Mouse (Mus musculus) MEL (cell line): ENCODE measurements around the gene Uhrf2. TPM values are rescaled to one million over a fixed set of nuclear protein-coding genes. Genes with fewer than 3 reads are reported as not detected.
A peak's percentile ranks its signal among the peaks of the same experiment; 100 is the strongest.

ENCODE experiments used
- DNase-seq: peaks from one replicate; pipeline ENCODE4 v3.0.0; 2011; ENCODE audit warnings: low read depth, low spot score
- H3K27ac ChIP-seq: 2 replicates; pipeline ENCODE4 v1.5.1; 2012; ENCODE audit warnings: low read depth, mild to moderate bottlenecking, control low read depth, low read length, moderate library complexity; ENCODE audit not compliant: control insufficient read depth
- H3K27me3 ChIP-seq, 2 experiments: fragments of 150-350 bp in 1 of 2; sonication (generic) in 1 of 2; 2 replicates each; pipeline ENCODE4 v1.6.1; 2012; ENCODE audit warnings: low read length in 2 of 2, mild to moderate bottlenecking in 2 of 2, improper control_type of control experiment in 1 of 2, moderate library complexity in 1 of 2; ENCODE audit not compliant: insufficient read depth in 2 of 2, control insufficient read depth in 1 of 2
- H3K36me3 ChIP-seq, 2 experiments: 2 replicates each; pipeline ENCODE4 v1.6.1; 2012 to 2014; ENCODE audit warnings: low read length in 2 of 2, improper control_type of control experiment in 1 of 2, inconsistent platforms in 1 of 2, mild to moderate bottlenecking in 1 of 2; ENCODE audit not compliant: insufficient read depth in 2 of 2, control insufficient read depth in 1 of 2
- H3K4me1 ChIP-seq, 2 experiments: fragments of 150-350 bp in 1 of 2; sonication (generic) in 1 of 2; 2 replicates each; pipeline ENCODE4 v1.6.1; 2012; ENCODE audit warnings: low read length in 2 of 2, improper control_type of control experiment in 1 of 2, mild to moderate bottlenecking in 1 of 2; ENCODE audit not compliant: insufficient read depth in 2 of 2, control insufficient read depth in 1 of 2
- H3K4me3 ChIP-seq, 2 experiments: fragments of 150-350 bp in 1 of 2; sonication (generic) in 1 of 2; 2 replicates each; pipeline ENCODE4 v1.5.1; 2012; ENCODE audit warnings: low read depth in 2 of 2, low read length in 2 of 2, mild to moderate bottlenecking in 2 of 2, moderate library complexity in 2 of 2, control low read depth in 1 of 2, improper control_type of control experiment in 1 of 2; ENCODE audit not compliant: control insufficient read depth in 1 of 2, insufficient read depth in 1 of 2
- H3K79me2 ChIP-seq: 2 replicates; pipeline ENCODE4 v1.6.1; 2012; ENCODE audit warnings: mild to moderate bottlenecking, low read length, moderate library complexity; ENCODE audit not compliant: control insufficient read depth, poor library complexity, insufficient read depth
- H3K9ac ChIP-seq: 2 replicates; pipeline ENCODE4 v1.6.1; 2012; ENCODE audit warnings: low read depth, mild to moderate bottlenecking, control low read depth, low read length, moderate library complexity; ENCODE audit not compliant: control insufficient read depth, poor library complexity, severe bottlenecking
- H3K9me3 ChIP-seq: fragments of 150-350 bp; sonication (generic); replicated peaks from 2 replicates; pipeline ENCODE4 v1.6.1; 2012; ENCODE audit warnings: mild to moderate bottlenecking, low read length, improper control_type of control experiment, moderate library complexity; ENCODE audit not compliant: insufficient read depth
- BHLHE40 ChIP-seq: IDR thresholded peaks from 2 replicates; pipeline ENCODE4 v1.6.1; 2012; ENCODE audit warnings: low read depth, mild to moderate bottlenecking, inconsistent platforms, low read length, improper control_type of control experiment, borderline replicate concordance
- CHD1 ChIP-seq: IDR thresholded peaks from 2 replicates; pipeline ENCODE4 v1.6.1; 2012; ENCODE audit warnings: low read depth, mild to moderate bottlenecking, inconsistent platforms, low read length, improper control_type of control experiment
- CHD2 ChIP-seq: IDR thresholded peaks from 2 replicates; pipeline ENCODE4 v1.6.1; 2011; ENCODE audit warnings: low read length, improper control_type of control experiment
- CTCF ChIP-seq, 3 experiments: IDR thresholded peaks in 2 of 3; conservative IDR thresholded peaks in 1 of 3; 2 replicates each; pipeline ENCODE4 v1.5.1; 2011 to 2012; ENCODE audit warnings: low read length in 3 of 3, low read depth in 2 of 3, mild to moderate bottlenecking in 2 of 3, improper control_type of control experiment in 1 of 3, inconsistent platforms in 1 of 3, mixed read lengths in 1 of 3, moderate library complexity in 1 of 3; ENCODE audit not compliant: control insufficient read depth in 1 of 3, insufficient read depth in 1 of 3, poor library complexity in 1 of 3, severe bottlenecking in 1 of 3
- E2F4 ChIP-seq: IDR thresholded peaks from 2 replicates; pipeline ENCODE4 v1.6.1; 2011; ENCODE audit warnings: low read depth, low read length, improper control_type of control experiment, borderline replicate concordance
- ETS1 ChIP-seq: IDR thresholded peaks from 2 replicates; pipeline ENCODE4 v1.6.1; 2012; ENCODE audit warnings: low read depth, mild to moderate bottlenecking, inconsistent platforms, low read length, improper control_type of control experiment, moderate library complexity
- GATA1 ChIP-seq: IDR thresholded peaks from 2 replicates; pipeline ENCODE4 v1.6.1; 2011; ENCODE audit warnings: low read depth, low read length, improper control_type of control experiment
- HCFC1 ChIP-seq: IDR thresholded peaks from 2 replicates; pipeline ENCODE4 v1.6.1; 2012; ENCODE audit warnings: low read depth, mild to moderate bottlenecking, inconsistent platforms, low read length, improper control_type of control experiment, moderate library complexity
- JUND ChIP-seq: IDR thresholded peaks from 2 replicates; pipeline ENCODE4 v1.6.1; 2011; ENCODE audit warnings: low read depth, mild to moderate bottlenecking, improper control_type of control experiment, low read length
- KAT2A ChIP-seq: conservative IDR thresholded peaks from 2 replicates; pipeline ENCODE4 v1.6.1; 2012; ENCODE audit warnings: low read depth, low read length, improper control_type of control experiment, inconsistent platforms
- MAX ChIP-seq: IDR thresholded peaks from 2 replicates; pipeline ENCODE4 v1.6.1; 2011; ENCODE audit warnings: low read length, improper control_type of control experiment
- MAZ ChIP-seq: IDR thresholded peaks from 2 replicates; pipeline ENCODE4 v1.6.1; 2012; ENCODE audit warnings: low read depth, mild to moderate bottlenecking, inconsistent platforms, low read length, improper control_type of control experiment
- MXI1 ChIP-seq: IDR thresholded peaks from 2 replicates; pipeline ENCODE4 v1.6.1; 2011; ENCODE audit warnings: mild to moderate bottlenecking, low read depth, low read length, improper control_type of control experiment
- MYB ChIP-seq: IDR thresholded peaks from 2 replicates; pipeline ENCODE4 v1.6.1; 2011; ENCODE audit warnings: mild to moderate bottlenecking, low read depth, low read length, improper control_type of control experiment
- MYC ChIP-seq: IDR thresholded peaks from 2 replicates; pipeline ENCODE4 v1.6.1; 2011; ENCODE audit warnings: low read depth, mild to moderate bottlenecking, low read length, improper control_type of control experiment, moderate library complexity
- NELFE ChIP-seq: IDR thresholded peaks from 2 replicates; pipeline ENCODE4 v1.6.1; 2011; ENCODE audit warnings: low read depth, low read length, improper control_type of control experiment
- POLR2A ChIP-seq, 2 experiments: IDR thresholded peaks; 2 replicates each; pipeline ENCODE4 v1.6.1; 2011 to 2012; ENCODE audit warnings: low read length in 2 of 2, mild to moderate bottlenecking in 2 of 2, control low read depth in 1 of 2, improper control_type of control experiment in 1 of 2, low read depth in 1 of 2, moderate library complexity in 1 of 2; ENCODE audit not compliant: control insufficient read depth in 1 of 2, insufficient read depth in 1 of 2, poor library complexity in 1 of 2
- POLR2AphosphoS2 ChIP-seq: IDR thresholded peaks from 2 replicates; pipeline ENCODE4 v1.6.1; 2011; ENCODE audit warnings: low read length, improper control_type of control experiment
- RAD21 ChIP-seq: IDR thresholded peaks from 2 replicates; pipeline ENCODE4 v1.6.1; 2011; ENCODE audit warnings: mild to moderate bottlenecking, low read depth, low read length, improper control_type of control experiment
- RCOR1 ChIP-seq: IDR thresholded peaks from 2 replicates; pipeline ENCODE4 v1.6.1; 2012; ENCODE audit warnings: low read depth, mild to moderate bottlenecking, inconsistent platforms, low read length, improper control_type of control experiment
- SIN3A ChIP-seq: IDR thresholded peaks from 2 replicates; pipeline ENCODE4 v1.6.1; 2012; ENCODE audit warnings: low read length, improper control_type of control experiment, inconsistent platforms
- SMC3 ChIP-seq: IDR thresholded peaks from 2 replicates; pipeline ENCODE4 v1.6.1; 2011; ENCODE audit warnings: low read depth, low read length, improper control_type of control experiment
- TAL1 ChIP-seq: IDR thresholded peaks from 2 replicates; pipeline ENCODE4 v1.6.1; 2012; ENCODE audit warnings: mild to moderate bottlenecking, inconsistent platforms, low read length, moderate library complexity, mixed read lengths
- TBP ChIP-seq: IDR thresholded peaks from 2 replicates; pipeline ENCODE4 v1.8.0; 2011; ENCODE audit warnings: low read depth, low read length, improper control_type of control experiment
- TCF12 ChIP-seq: IDR thresholded peaks from 2 replicates; pipeline ENCODE4 v1.6.1; 2014; ENCODE audit warnings: low read depth, mild to moderate bottlenecking, inconsistent platforms, low read length, improper control_type of control experiment, moderate library complexity
- USF1 ChIP-seq: IDR thresholded peaks from 2 replicates; pipeline ENCODE4 v1.6.1; 2014; ENCODE audit warnings: low read depth, mild to moderate bottlenecking, inconsistent platforms, low read length, improper control_type of control experiment, moderate library complexity
- ZC3H11A ChIP-seq: IDR thresholded peaks from 2 replicates; pipeline ENCODE4 v1.6.1; 2012; ENCODE audit warnings: low read depth, mild to moderate bottlenecking, inconsistent platforms, low read length, improper control_type of control experiment
- ZKSCAN1 ChIP-seq: IDR thresholded peaks from 2 replicates; pipeline ENCODE4 v1.6.1; 2012; ENCODE audit warnings: low read depth, mild to moderate bottlenecking, inconsistent platforms, low read length, improper control_type of control experiment, moderate library complexity
- ZMIZ1 ChIP-seq: IDR thresholded peaks from 2 replicates; pipeline ENCODE4 v1.6.1; 2012; ENCODE audit warnings: low read depth, mild to moderate bottlenecking, inconsistent platforms, low read length, improper control_type of control experiment, moderate library complexity
- ZNF384 ChIP-seq: IDR thresholded peaks from 2 replicates; pipeline ENCODE4 v1.6.1; 2012; ENCODE audit warnings: low read depth, mild to moderate bottlenecking, inconsistent platforms, low read length, improper control_type of control experiment
- polyA plus RNA-seq, 2 experiments: library from polyadenylated mRNA; stranded (reverse) in 1 of 2; unstranded in 1 of 2; fragments of >175 nt in 1 of 2; fragments of >200 nt in 1 of 2; gene quantifications; 2 replicates each; pipeline versions ENCODE4 v1.2.1 to v1.2.4; 2012; ENCODE audit warnings: low replicate concordance in 2 of 2, low read depth in 1 of 2; ENCODE audit not compliant: insufficient read length in 2 of 2, insufficient read depth in 1 of 2, missing spikeins in 1 of 2
- total RNA-seq: library from RNA; depleted of rRNA; stranded (reverse); fragments of 300-350 nt; gene quantifications from 2 replicates; pipeline ENCODE4 v1.2.3, GENCODE M21; 2012

Gene Uhrf2
- total and polyA plus RNA-seq, 3 experiments, result 18.0 to 19.0 TPM; not detected in 1

DNA sequence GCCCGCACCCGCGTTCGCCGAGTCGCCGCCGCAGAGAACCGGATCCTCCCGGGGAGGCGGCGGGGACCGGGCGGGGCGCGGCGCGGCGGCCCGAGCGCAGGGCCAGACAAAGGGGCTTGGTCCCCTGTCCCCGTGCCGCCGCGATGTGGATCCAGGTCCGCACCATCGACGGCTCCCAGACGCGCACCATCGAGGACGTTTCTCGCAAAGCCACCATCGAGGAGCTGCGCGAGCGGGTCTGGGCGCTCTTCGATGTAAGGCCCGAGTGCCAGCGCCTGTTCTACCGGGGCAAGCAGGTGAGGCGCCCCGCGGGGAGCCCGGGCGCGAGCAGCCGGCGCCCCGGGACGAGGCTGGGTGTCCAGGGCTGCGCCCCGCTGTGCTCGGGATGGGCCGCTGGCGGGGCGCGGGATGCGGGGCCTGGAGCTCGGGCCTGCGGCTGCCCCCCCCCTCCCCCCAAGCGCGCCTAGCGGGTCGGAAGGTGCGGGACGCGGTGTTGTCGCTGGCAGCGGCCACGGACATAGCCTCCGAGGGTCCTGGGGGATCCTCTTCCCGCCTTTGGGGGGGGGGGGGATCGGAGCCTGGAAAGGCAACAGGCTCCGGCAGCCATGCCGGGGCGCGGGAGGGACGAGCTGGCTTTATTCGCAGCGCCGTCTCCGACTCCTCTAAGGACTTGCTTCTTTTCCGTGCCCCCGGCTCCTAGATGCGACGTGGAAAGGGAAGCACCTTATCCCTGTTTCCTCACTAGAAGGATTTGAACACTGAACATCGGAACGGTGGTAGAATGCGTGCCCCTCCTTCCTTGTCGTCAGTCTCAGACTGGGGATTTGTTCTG is 539 bp downstream of the Uhrf2 start (continued):
- TF ChIP-seq RAD21 (no peak), ETS1 (no peak), POLR2AphosphoS2 (no peak), RCOR1 (peak; percentile 35; the same call in 1 of the 2 replicates), JUND (no peak), CHD1 (0 out of 2 replicates have a peak, but pooled peaks have one; percentile 91), USF1 (no peak), MYC (no peak), TCF12 (peak; percentile 45; the same call in 1 of the 2 replicates), HCFC1 (no peak), ZC3H11A (no peak), CHD2 (no peak), TBP (no peak), SMC3 (peak; percentile 13; the same call in 1 of the 2 replicates), TAL1 (no peak), GATA1 (0 out of 2 replicates have a peak, but pooled peaks have one; percentile 16), POLR2A (IDR thresholded peaks at IDR 0.05; ENCODE audit: control insufficient read depth in 1 of 2, insufficient read depth in 1 of 2, low read depth in 1 of 2, low read length in 2 of 2, poor library complexity in 1 of 2) (peak in 1 of 2 experiments; percentile 6; a peak in 2 of 4 replicates), MAX (no peak; the same call in 1 of the 2 replicates), MXI1 (0 out of 2 replicates have a peak, but pooled peaks have one; percentile 42), SIN3A (peak; percentile 37; the same call in 1 of the 2 replicates), MAZ (peak; percentile 85)

DNA sequence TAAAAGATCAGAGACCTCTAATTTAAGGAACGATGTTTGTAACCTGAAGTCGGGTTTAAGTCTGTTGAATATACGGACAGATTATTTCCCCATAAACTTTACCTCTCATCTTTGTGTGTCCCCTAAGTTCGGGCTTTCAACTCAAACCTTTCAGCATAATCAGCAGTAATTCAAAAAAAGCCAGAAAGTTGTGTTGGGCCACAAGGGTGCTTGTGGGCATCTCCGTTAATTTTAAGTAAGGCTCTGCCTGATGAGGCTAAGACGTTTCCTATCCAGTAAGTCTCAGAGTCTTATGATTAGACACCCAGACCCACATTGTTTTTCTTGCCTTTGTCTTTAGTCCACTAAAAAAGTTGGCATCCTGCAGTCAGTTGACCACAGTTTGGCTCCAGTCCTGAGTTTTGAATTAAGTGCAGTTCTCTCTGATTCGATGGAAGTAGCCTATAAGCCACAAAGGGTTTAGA is 1.2 kb downstream of the Uhrf2 start:
- Histone ChIP-seq H3K27ac (peak overlapping the region; percentile 48), H3K4me1 (peaks cover 14 to 21% of the 10 kb centered on the region in 2 experiments), H3K79me2 (peaks cover 49% of the 10 kb centered on the region), H3K9me3 (no peaks in the 10 kb centered on the region), H3K4me3 (peak overlapping the region; percentile 80 to 96), H3K27me3 (no peaks in the 10 kb centered on the region), H3K36me3 (peaks cover 2 to 33% of the 10 kb centered on the region in 2 experiments; a peak in 2 of 4 replicates), H3K9ac (peak overlapping the region; percentile 93)
- DNase-seq, result peak; percentile 80
- TF ChIP-seq KAT2A (0 out of 2 replicates have a peak, but pooled peaks have one; percentile 11), GATA1 (no peak), USF1 (peak; percentile 16; the same call in 1 of the 2 replicates), BHLHE40 (0 out of 2 replicates have a peak, but pooled peaks have one; percentile 36), ZMIZ1 (0 out of 2 replicates have a peak, but pooled peaks have one; percentile 32), POLR2AphosphoS2 (peak; percentile 53; the same call in 1 of the 2 replicates), CHD1 (peak; percentile 95; the same call in 1 of the 2 replicates), NELFE (no peak; the same call in 1 of the 2 replicates), ETS1 (0 out of 2 replicates have a peak, but pooled peaks have one; percentile 31), ZNF384 (0 out of 2 replicates have a peak, but pooled peaks have one; percentile 19), JUND (peak; percentile 60; the same call in 1 of the 2 replicates), TAL1 (no peak), MYC (peak; percentile 63; the same call in 1 of the 2 replicates), E2F4 (peak; percentile 49; the same call in 1 of the 2 replicates), MYB (no peak; the same call in 1 of the 2 replicates), MAX (0 out of 2 replicates have a peak, but pooled peaks have one; percentile 54), ZKSCAN1 (peak; percentile 68; the same call in 1 of the 2 replicates), TCF12 (peak; percentile 3; the same call in 1 of the 2 replicates), MXI1 (peak; percentile 47; the same call in 1 of the 2 replicates), POLR2A (IDR thresholded peaks at IDR 0.05; ENCODE audit: control insufficient read depth in 1 of 2, insufficient read depth in 1 of 2, low read depth in 1 of 2, low read length in 2 of 2, poor library complexity in 1 of 2) (no peak; a peak in 1 of 4 replicates), SMC3 (0 out of 2 replicates have a peak, but pooled peaks have one; percentile 2), RAD21 (no peak), CTCF (IDR thresholded peaks at IDR 0.05 in 2 of 3, conservative IDR thresholded peaks at IDR 0.05 in 1 of 3; ENCODE audit: control insufficient read depth in 1 of 3, insufficient read depth in 1 of 3, low read depth in 2 of 3, low read length in 3 of 3, poor library complexity in 1 of 3, severe bottlenecking in 1 of 3) (no peak)
